Mouse (Mus musculus): ENCODE measurements around the gene Bcas2. TPM values are rescaled to one million over a fixed set of nuclear protein-coding genes. Genes with fewer than 3 reads are reported as not detected.
"Not testable (repeated sequence)": the region's sequence is repeated elsewhere in the genome, so short reads cannot be mapped to it uniquely, and the experiment has no call there.

Gene Bcas2
- total RNA-seq, 2 experiments from 2014 or later, result 48.8 to 51.3 TPM

DNA sequence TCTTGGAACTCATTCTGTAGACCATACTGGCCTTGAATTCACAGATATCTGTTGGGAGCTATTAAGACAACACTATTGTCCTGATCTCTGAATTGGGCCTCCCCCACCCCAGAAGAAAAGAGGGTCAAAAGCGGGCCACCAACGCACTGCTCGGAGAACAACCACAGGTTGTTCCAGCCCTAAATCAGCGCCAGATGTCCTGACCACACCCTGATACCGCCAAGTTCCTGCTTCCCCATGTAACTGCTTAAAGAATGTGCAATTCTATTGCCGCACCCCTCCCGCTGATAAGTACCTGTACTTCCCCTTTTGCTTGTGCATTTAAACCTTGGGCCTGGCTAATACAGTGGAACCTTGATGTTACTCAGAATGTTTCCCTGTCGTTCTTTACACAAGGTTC is 43.9 kb downstream of the Bcas2 start:
- not testable (repeated sequence) for DNase-seq

DNA sequence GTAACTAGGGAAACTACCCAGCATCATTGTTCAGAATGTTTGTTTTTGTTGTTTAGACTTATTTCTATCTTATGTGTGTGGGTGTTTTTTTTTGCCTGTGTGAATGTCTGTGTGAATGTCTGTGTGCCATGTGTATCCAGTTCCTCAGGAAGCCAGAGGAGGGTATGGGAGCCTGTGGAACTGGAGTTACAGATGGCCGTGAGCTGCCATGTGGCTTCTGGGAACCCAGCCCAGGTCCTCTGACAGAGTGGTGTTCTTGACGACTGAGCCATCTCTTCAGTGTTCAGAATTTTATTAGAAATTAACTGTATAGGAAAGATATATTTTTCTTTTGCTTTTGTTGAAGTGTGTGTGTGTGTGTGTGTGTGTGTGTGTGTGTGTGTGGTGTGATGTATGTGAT is 50.0 kb downstream of the Bcas2 start:
- no peak for DNase-seq

GRCm38 (mm10) chr3:103223752-103224151 is 52.3 kb downstream of the Bcas2 start:
- DNase-seq, result peak in 1 of 2 experiments; percentile 10

DNA sequence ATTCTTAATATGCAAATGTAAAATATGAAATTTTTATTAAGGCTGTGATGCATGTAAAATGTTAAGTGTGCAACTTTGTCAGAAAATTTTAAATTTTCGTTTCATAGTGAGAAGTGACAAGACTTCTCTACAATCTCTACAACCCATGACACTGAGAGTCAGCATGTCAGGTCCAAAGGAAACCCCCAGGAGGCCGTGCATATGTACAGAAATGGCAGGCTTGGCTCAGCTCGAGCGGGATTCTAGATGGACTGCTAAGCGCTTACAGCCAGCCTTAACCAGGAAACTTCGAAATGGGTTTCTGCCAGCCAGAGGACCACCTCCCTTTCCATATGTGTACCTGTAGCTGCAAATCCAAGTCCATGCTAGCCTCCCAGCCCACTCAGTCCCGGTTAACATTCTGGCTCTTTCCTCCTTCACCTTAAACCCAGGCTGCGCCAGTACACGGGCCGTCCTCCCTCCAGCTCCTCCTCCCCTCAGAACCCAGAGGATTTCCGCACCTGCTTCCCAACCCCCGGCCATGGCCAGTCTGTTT is 52.8 kb downstream of the Bcas2 start:
- no peak for DNase-seq

- no peak for DNase-seq
Observed at GRCm38 (mm10) chr3:103227729-103228128, 56.3 kb downstream of the Bcas2 start.

Other genes starting within 250 kb of the Bcas2 start
- gene Sycp1, start 235.6 kb upstream of the Bcas2 start, total RNA-seq (2021), result under 1 TPM in 1 of 2 experiments, not detected in 1; 0.25 TPM
- not detected for gene Nr1h5, start 207.5 kb upstream of the Bcas2 start, total RNA-seq (2021)
- 10 to 100 TPM; 63.3 to 63.8 TPM for gene Sike1, start 175.9 kb upstream of the Bcas2 start, total RNA-seq (2021)
- 100 to 1,000 TPM; 557 to 574 TPM for gene Csde1, start 151.2 kb upstream of the Bcas2 start, total RNA-seq (2021)
- 10 to 100 TPM; 44.3 to 46.7 TPM for gene Nras, start 113.4 kb upstream of the Bcas2 start, total RNA-seq (2021)
- not detected for gene Ampd1, start 97.6 kb upstream of the Bcas2 start, total RNA-seq (2021)
- 1 to 10 TPM; 1.2 to 1.6 TPM for gene Dennd2c, start 69.1 kb upstream of the Bcas2 start, total RNA-seq (2021)
- gene Trim33, start 107.6 kb downstream of the Bcas2 start, total RNA-seq (2021), result 10 to 100 TPM; 14.2 to 17.2 TPM